Mouse (Mus musculus) stomach, postnatal 0 days (tissue): ENCODE measurements around the gene Chst3.

Source experiments
- CTCF ChIP-seq: IDR thresholded peaks from 2 replicates; pipeline ENCODE4 v1.5.1; 2016; ENCODE audit warnings: antibody characterized with exemption, low read depth, mild to moderate bottlenecking, moderate library complexity
- EP300 ChIP-seq: optimal IDR thresholded peaks from 2 replicates; pipeline ENCODE3; 2016; ENCODE audit warnings: antibody characterized with exemption

DNA sequence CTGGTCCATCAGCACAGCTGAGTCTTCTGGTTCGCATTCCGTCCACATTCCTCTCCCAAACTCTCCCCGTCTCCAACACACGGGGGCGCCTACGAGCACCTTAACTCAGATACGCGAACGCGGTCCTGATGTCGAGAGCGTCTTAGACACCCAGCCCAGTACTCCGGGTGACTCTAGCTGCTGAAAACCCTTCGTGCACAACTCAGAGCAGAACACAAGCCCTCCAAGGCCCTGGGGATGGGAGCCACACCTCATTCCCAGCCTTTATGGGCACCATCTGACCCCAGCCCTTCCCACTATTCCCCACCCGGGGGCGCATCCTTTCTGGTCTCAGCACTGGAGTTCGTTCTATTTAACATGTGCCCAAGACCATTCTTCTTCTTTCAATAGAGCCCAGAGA lies 27.3 kb downstream of the Chst3 start:
- TF ChIP-seq CTCF (peak; percentile 88), EP300 (no peak)
